Mouse (Mus musculus) stomach, postnatal 0 days (tissue): ENCODE results near the gene Rab10.

ENCODE experiments used
- CTCF ChIP-seq: IDR thresholded peaks from 2 replicates; pipeline ENCODE4 v1.5.1; 2016; ENCODE audit warnings: antibody characterized with exemption, low read depth, mild to moderate bottlenecking, moderate library complexity
- EP300 ChIP-seq: optimal IDR thresholded peaks from 2 replicates; pipeline ENCODE3; 2016; ENCODE audit warnings: antibody characterized with exemption

DNA sequence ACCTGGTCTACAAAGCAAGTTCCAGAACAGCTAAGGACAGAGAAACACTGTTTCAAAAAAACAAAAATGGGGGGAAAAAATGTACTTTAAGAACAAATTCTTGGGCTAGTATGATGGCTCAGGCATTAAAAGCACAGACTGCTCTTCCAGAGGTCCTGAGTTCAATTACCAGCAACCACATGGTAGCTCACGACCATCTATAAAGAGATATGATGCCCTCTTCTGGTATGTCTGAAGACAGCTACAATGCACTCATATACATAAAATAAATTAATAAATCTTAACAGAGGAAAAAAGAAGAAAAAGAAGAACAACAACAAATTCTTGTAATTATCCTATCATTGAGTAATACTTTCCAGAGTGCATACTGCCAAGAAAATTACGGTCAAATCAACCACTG is 4.5 kb downstream of the Rab10 start:
- peak; percentile 31 for TF ChIP-seq CTCF
- no peak for TF ChIP-seq EP300
